In genomic region chr10:82083622-82083971, GRCm38 (mm10) we compare ENCODE assay signal across 9 mouse cellular contexts. TPM values are rescaled to one million over a fixed set of nuclear protein-coding genes. Genes with fewer than 3 reads are reported as not detected.
DNase-seq lines count a peak whose midpoint lies in the region; ATAC-seq and TF ChIP-seq lines count a peak whose summit lies in the region.
"Not testable (repeated sequence)": the region's sequence is repeated elsewhere in the genome, so short reads cannot be mapped to it uniquely, and the experiment has no call there.
"Had no signal": no experiment of that assay in that cellular context is flagged by ENCODE, and none has a peak within 500 bp of the region (broad histone marks: within the 10 kb centered on the region; RNA-seq: fewer than 3 reads in every experiment).

No protein-coding gene starts in this region.

- not testable (repeated sequence) for H3K36me3 ChIP-seq in MEL (ENCODE audit: control insufficient read depth in 1 of 2, insufficient read depth in 2 of 2, low read length in 2 of 2); heart, embryonic 12.5 days; intestine, embryonic 14.5 days (ENCODE audit: control insufficient read depth, insufficient read depth, low read length); lung, embryonic 16.5 days (ENCODE audit: control insufficient read depth, insufficient read depth, low read length); neural tube, embryonic 12.5 days
- peaks cover 15% of the 10 kb centered on the region; the same call in 1 of the 2 replicates for H3K36me3 ChIP-seq in limb, embryonic 13.5 days

- not testable (repeated sequence) for H3K27me3 ChIP-seq in MEL (ENCODE audit: control insufficient read depth in 1 of 2, insufficient read depth in 2 of 2, low read length in 2 of 2); heart, embryonic 12.5 days (replicated peaks); intestine, embryonic 14.5 days (replicated peaks; ENCODE audit: control insufficient read depth, insufficient read depth, low read length); limb, embryonic 13.5 days; lung, embryonic 16.5 days (ENCODE audit: control insufficient read depth, insufficient read depth, low read depth, low read length); neural tube, embryonic 12.5 days (replicated peaks)

- not testable (repeated sequence) for H3K9me3 ChIP-seq in MEL (replicated peaks; ENCODE audit: insufficient read depth, low read length); heart, embryonic 12.5 days (replicated peaks); intestine, embryonic 14.5 days (ENCODE audit: control insufficient read depth, low read length); lung, embryonic 16.5 days (ENCODE audit: control insufficient read depth, low read length); neural tube, embryonic 12.5 days
- H3K9me3 ChIP-seq in limb, embryonic 13.5 days: peaks cover 17% of the 10 kb centered on the region

- TF ChIP-seq RAD21 in MEL (IDR thresholded peaks at IDR 0.05; ENCODE audit: low read depth, low read length): not testable (repeated sequence)

- DNase-seq in MEL (ENCODE audit: low read depth, low spot score): peak; percentile 16
- DNase-seq in intestine, embryonic 14.5 days (ENCODE audit: low spot score): not testable (repeated sequence)
- peak; percentile 6 for DNase-seq in thymus, postnatal 4 days

- TF ChIP-seq POLR2A in MEL (IDR thresholded peaks at IDR 0.05; ENCODE audit: control insufficient read depth in 1 of 2, insufficient read depth in 1 of 2, low read depth in 1 of 2, low read length in 2 of 2, poor library complexity in 1 of 2); embryonic fibroblast, embryonic 13.5 days (IDR thresholded peaks at IDR 0.05; ENCODE audit: low read depth, low read length): not testable (repeated sequence)

- H3K4me3 ChIP-seq in MEL (ENCODE audit: control insufficient read depth in 1 of 2, insufficient read depth in 1 of 2, low read depth in 2 of 2, low read length in 2 of 2): peak overlapping the region; percentile 40 to 66
- H3K4me3 ChIP-seq in embryonic fibroblast, embryonic 13.5 days (ENCODE audit: insufficient read depth, low read length): peak overlapping the region; percentile 62
- peak overlapping the region; percentile 61 for H3K4me3 ChIP-seq in heart, embryonic 12.5 days
- peak overlapping the region; percentile 49 for H3K4me3 ChIP-seq in intestine, embryonic 14.5 days (ENCODE audit: low read depth, low read length)
- peak overlapping the region; percentile 50 for H3K4me3 ChIP-seq in limb, embryonic 13.5 days
- H3K4me3 ChIP-seq in lung, embryonic 16.5 days (ENCODE audit: low read length): peak overlapping the region; percentile 58
- peak overlapping the region; percentile 45 for H3K4me3 ChIP-seq in neural tube, embryonic 12.5 days

- H3K79me2 ChIP-seq in MEL (ENCODE audit: control insufficient read depth, insufficient read depth, low read length, poor library complexity): not testable (repeated sequence)

- H3K27ac ChIP-seq in MEL (ENCODE audit: control insufficient read depth, low read depth, low read length); intestine, embryonic 14.5 days (ENCODE audit: low read depth); limb, embryonic 13.5 days; lung, embryonic 16.5 days (ENCODE audit: low read length); neural tube, embryonic 12.5 days: not testable (repeated sequence)
- peak overlapping the region; percentile 74; the same call in 1 of the 2 replicates for H3K27ac ChIP-seq in embryonic fibroblast, embryonic 13.5 days (ENCODE audit: insufficient read depth, low read length)
- peak overlapping the region; percentile 69; the same call in 1 of the 2 replicates for H3K27ac ChIP-seq in heart, embryonic 12.5 days (ENCODE audit: poor library complexity, severe bottlenecking)

- H3K4me2 ChIP-seq in heart, embryonic 12.5 days: peak overlapping the region; percentile 67
- peak overlapping the region; percentile 46 for H3K4me2 ChIP-seq in intestine, embryonic 14.5 days (ENCODE audit: low read length)
- peak overlapping the region; percentile 58 for H3K4me2 ChIP-seq in limb, embryonic 13.5 days (replicated peaks)
- H3K4me2 ChIP-seq in lung, embryonic 16.5 days (ENCODE audit: low read depth, low read length): peak overlapping the region; percentile 55
- H3K4me2 ChIP-seq in neural tube, embryonic 12.5 days (replicated peaks): peak overlapping the region; percentile 56

- 18% methylated on average over 14 of the region's 14 CpGs for WGBS in heart, embryonic 12.5 days
- 24% methylated on average over 11 of the region's 14 CpGs for WGBS in intestine, embryonic 14.5 days
- 19% methylated on average over 14 of the region's 14 CpGs for WGBS in limb, embryonic 13.5 days
- 14% methylated on average over 14 of the region's 14 CpGs for WGBS in lung, embryonic 16.5 days
- 21% methylated on average over 14 of the region's 14 CpGs for WGBS in neural tube, embryonic 12.5 days

- not testable (repeated sequence) for TF ChIP-seq EP300 in MEL (IDR thresholded peaks at IDR 0.05; ENCODE audit: low read depth in 1 of 2, low read length in 2 of 2)

- not testable (repeated sequence) for ATAC-seq in heart, embryonic 12.5 days (ENCODE audit: insufficient number of reproducible peaks, low FRiP score); intestine, embryonic 14.5 days (replicated peaks; ENCODE audit: low FRiP score, low TSS enrichment, low read depth); limb, embryonic 13.5 days (ENCODE audit: low FRiP score, low read depth); lung, embryonic 16.5 days (ENCODE audit: low read depth)
- peak; percentile 62 for ATAC-seq in neural tube, embryonic 12.5 days (ENCODE audit: low FRiP score, low read depth)

- H3K4me1 ChIP-seq in MEL (ENCODE audit: control insufficient read depth in 1 of 2, insufficient read depth in 2 of 2, low read length in 2 of 2); embryonic fibroblast, embryonic 13.5 days (ENCODE audit: control insufficient read depth, insufficient read depth, low read length); heart, embryonic 12.5 days (replicated peaks); intestine, embryonic 14.5 days (replicated peaks; ENCODE audit: control insufficient read depth, insufficient read depth, low read length); limb, embryonic 13.5 days; lung, embryonic 16.5 days (replicated peaks; ENCODE audit: control insufficient read depth, insufficient read depth, low read length); neural tube, embryonic 12.5 days: not testable (repeated sequence)

- peak overlapping the region; percentile 70; the same call in 1 of the 2 replicates for H3K9ac ChIP-seq in MEL (ENCODE audit: control insufficient read depth, low read depth, low read length, poor library complexity, severe bottlenecking)
- peak overlapping the region; percentile 72; the same call in 1 of the 2 replicates for H3K9ac ChIP-seq in heart, embryonic 12.5 days
- H3K9ac ChIP-seq in intestine, embryonic 14.5 days (ENCODE audit: low read length): peak overlapping the region; percentile 56; the same call in 1 of the 2 replicates
- peak overlapping the region; percentile 72 for H3K9ac ChIP-seq in limb, embryonic 13.5 days
- H3K9ac ChIP-seq in lung, embryonic 16.5 days (ENCODE audit: low read length): peak overlapping the region; percentile 69
- peak overlapping the region; percentile 48 for H3K9ac ChIP-seq in neural tube, embryonic 12.5 days

- TF ChIP-seq CTCF in MEL (IDR thresholded peaks at IDR 0.05 in 2 of 3, conservative IDR thresholded peaks at IDR 0.05 in 1 of 3; ENCODE audit: control insufficient read depth in 1 of 3, insufficient read depth in 1 of 3, low read depth in 2 of 3, low read length in 3 of 3, poor library complexity in 1 of 3, severe bottlenecking in 1 of 3); embryonic fibroblast, embryonic 13.5 days (IDR thresholded peaks at IDR 0.05; ENCODE audit: borderline replicate concordance, insufficient read depth, low read length): not testable (repeated sequence)

RNA-seq across cellular contexts. Expression of gene BC024063, which starts 0.4 kb away (rescaled TPM):
- 1.9 and 2.3 TPM in 2 replicates for total RNA-seq in MEL (2012; rRNA removed)
- polyA plus RNA-seq in MEL (2012; ENCODE audit: insufficient read depth in 1 of 2, insufficient read length in 2 of 2, low read depth in 1 of 2, low replicate concordance in 2 of 2, missing spikeins in 1 of 2): under 1 TPM in 1 of 2 experiments, not detected in 1; 0.92 TPM
- 3.5 and 4.4 TPM in 2 replicates for polyA plus RNA-seq in embryonic fibroblast, embryonic 13.5 days (2011; ENCODE audit: insufficient read length, low read depth, missing spikeins)
- polyA plus RNA-seq in heart, embryonic 12.5 days (2016; fragmentation: Nextera tagmentation; extraction: Ambion mirVana): 2.7 and 3.0 TPM in 2 replicates
- polyA plus RNA-seq in intestine, embryonic 14.5 days (2014; fragmentation: Nextera tagmentation; extraction: Ambion mirVana): 5.0 and 5.4 TPM in 2 replicates
- 6.2 and 6.5 TPM in 2 replicates for polyA plus RNA-seq in limb, embryonic 13.5 days (2015; fragmentation: Nextera tagmentation; extraction: Ambion mirVana)
- 5.2 and 5.7 TPM in 2 replicates for polyA plus RNA-seq in lung, embryonic 16.5 days (2015; fragmentation: Nextera tagmentation; extraction: Ambion mirVana)
- polyA plus RNA-seq in neural tube, embryonic 12.5 days (2016; fragmentation: Nextera tagmentation; extraction: Ambion mirVana): 5.0 and 6.9 TPM in 2 replicates
- total RNA-seq: granulocyte monocyte progenitor cell, adult 5-6 weeks had no signal

RNA-seq across cellular contexts. Expression of gene Zfp873, which starts 35.7 kb away (rescaled TPM):
- total RNA-seq in MEL (2012; rRNA removed): 4.0 and 4.2 TPM in 2 replicates
- 1 to 10 TPM in 1 of 2 experiments, not detected in 1; 3.2 TPM for polyA plus RNA-seq in MEL (2012; ENCODE audit: insufficient read depth in 1 of 2, insufficient read length in 2 of 2, low read depth in 1 of 2, low replicate concordance in 2 of 2, missing spikeins in 1 of 2)
- polyA plus RNA-seq in embryonic fibroblast, embryonic 13.5 days (2011; ENCODE audit: insufficient read length, low read depth, missing spikeins): 3.8 and 6.9 TPM in 2 replicates
- 9.8 TPM in 2 replicates for polyA plus RNA-seq in heart, embryonic 12.5 days (2016; fragmentation: Nextera tagmentation; extraction: Ambion mirVana)
- 13.4 and 14.6 TPM in 2 replicates for polyA plus RNA-seq in intestine, embryonic 14.5 days (2014; fragmentation: Nextera tagmentation; extraction: Ambion mirVana)
- 15.5 and 17.1 TPM in 2 replicates for polyA plus RNA-seq in limb, embryonic 13.5 days (2015; fragmentation: Nextera tagmentation; extraction: Ambion mirVana)
- polyA plus RNA-seq in lung, embryonic 16.5 days (2015; fragmentation: Nextera tagmentation; extraction: Ambion mirVana): 12.9 and 15.6 TPM in 2 replicates
- 12.9 and 14.7 TPM in 2 replicates for polyA plus RNA-seq in neural tube, embryonic 12.5 days (2016; fragmentation: Nextera tagmentation; extraction: Ambion mirVana)

RNA-seq across cellular contexts. Expression of gene AU041133, which starts 44.2 kb away (rescaled TPM):
- 2.2 and 2.3 TPM in 2 replicates for total RNA-seq in MEL (2012; rRNA removed)
- under 1 TPM in 1 of 2 experiments, not detected in 1; 0.86 TPM for polyA plus RNA-seq in MEL (2012; ENCODE audit: insufficient read depth in 1 of 2, insufficient read length in 2 of 2, low read depth in 1 of 2, low replicate concordance in 2 of 2, missing spikeins in 1 of 2)
- 4.0 and 4.5 TPM in 2 replicates for polyA plus RNA-seq in embryonic fibroblast, embryonic 13.5 days (2011; ENCODE audit: insufficient read length, low read depth, missing spikeins)
- 4.4 and 4.5 TPM in 2 replicates for polyA plus RNA-seq in heart, embryonic 12.5 days (2016; fragmentation: Nextera tagmentation; extraction: Ambion mirVana)
- 7.3 and 8.1 TPM in 2 replicates for polyA plus RNA-seq in intestine, embryonic 14.5 days (2014; fragmentation: Nextera tagmentation; extraction: Ambion mirVana)
- polyA plus RNA-seq in limb, embryonic 13.5 days (2015; fragmentation: Nextera tagmentation; extraction: Ambion mirVana): 7.0 and 7.5 TPM in 2 replicates
- polyA plus RNA-seq in lung, embryonic 16.5 days (2015; fragmentation: Nextera tagmentation; extraction: Ambion mirVana): 6.1 and 6.7 TPM in 2 replicates
- 7.2 and 7.6 TPM in 2 replicates for polyA plus RNA-seq in neural tube, embryonic 12.5 days (2016; fragmentation: Nextera tagmentation; extraction: Ambion mirVana)
